Mouse (Mus musculus): Measurements from ENCODE around the gene Zswim3.
"Not testable (repeated sequence)": the region's sequence is repeated elsewhere in the genome, so short reads cannot be mapped to it uniquely, and the experiment has no call there.

Gene Zswim3

DNA sequence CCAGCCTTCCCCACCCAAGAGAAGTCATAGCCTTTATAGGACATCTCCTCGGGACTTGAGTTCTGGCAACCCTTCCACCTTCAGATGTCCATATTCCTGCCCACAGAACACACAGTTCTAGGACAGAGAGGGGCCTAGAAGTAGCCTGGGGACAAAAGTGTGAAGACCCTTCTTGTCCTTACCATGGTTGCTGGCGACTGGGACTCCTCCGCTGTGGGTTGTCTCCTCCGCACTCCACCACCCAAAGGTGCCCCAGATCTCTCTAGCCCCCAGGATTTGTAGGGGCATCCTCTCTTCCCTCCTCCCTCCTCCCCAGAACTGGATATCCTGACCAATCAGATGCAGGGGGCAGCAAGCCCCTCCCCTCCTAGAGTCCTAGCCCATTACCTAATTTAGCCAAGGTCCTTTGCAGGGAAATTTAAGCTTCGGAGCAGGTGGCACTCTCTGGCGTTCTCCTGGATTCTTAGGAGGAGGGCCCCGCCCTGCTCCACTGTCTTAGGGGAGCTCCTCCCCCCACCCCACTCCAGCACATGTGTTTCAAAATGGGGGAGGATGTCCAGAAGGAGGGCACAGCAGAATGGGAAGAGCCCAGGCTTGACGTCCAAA is 25.3 kb upstream of the Zswim3 start, which contains the start of gene Tnnc2:
TSS of gene Tnnc2 (minus strand) at position 487 of the 606 bp plus-strand sequence.
- DNase-seq (ENCODE audit: low read depth, low spot score) = no peak

DNA sequence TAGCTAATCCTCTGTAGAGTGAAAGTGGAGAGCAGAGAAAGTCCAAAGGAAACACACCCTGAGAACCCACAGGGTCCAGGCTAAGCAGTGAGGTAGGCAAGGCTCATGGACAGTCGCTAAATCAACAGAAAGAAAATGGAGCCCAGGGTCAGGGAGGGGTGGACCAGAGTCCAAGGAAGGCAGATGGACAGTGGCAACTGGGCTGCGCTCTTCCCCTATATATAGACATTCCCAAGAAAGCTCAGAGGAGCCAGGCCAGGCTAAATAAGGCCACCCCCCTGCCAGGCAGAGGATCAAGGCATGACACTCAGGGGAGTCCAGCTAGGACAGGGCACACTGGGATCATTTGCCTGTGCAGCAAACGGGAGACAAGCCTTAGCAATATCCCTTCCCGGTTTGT is 23.0 kb upstream of the Zswim3 start:
- no peak for DNase-seq (ENCODE audit: low read depth, low spot score)

DNA sequence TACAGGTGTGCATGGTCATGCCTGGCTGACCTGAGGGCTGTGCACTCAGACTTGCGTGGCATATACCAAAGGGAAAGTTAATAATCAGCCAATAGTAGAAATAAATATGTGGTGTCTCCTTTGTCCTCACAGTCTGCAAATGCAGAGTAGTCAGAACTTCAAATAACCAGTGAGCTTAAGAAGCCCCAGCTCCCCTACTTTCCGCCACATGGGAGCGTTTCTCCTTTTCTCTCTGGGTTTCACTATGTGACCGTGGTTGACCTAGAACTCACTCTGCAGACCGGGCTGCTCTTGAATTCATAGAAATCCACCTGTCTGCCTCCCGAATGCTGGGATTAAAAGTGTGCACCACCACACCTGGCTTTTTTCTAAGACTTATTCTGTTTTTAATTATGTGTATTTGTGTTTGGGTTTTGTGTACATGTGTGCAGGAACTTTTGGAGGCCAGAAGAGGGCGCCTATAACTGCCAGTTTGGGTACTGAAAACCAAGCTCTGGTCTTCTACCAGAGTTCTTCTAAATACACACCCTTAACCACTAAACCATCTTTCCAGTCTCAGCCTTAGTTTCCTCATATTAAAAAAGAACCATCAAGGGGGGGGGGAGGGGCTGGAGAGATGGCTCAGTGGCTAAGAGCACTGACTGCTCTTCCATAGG is 20.8 kb upstream of the Zswim3 start:
- DNase-seq (ENCODE audit: low read depth, low spot score) = no peak

DNA sequence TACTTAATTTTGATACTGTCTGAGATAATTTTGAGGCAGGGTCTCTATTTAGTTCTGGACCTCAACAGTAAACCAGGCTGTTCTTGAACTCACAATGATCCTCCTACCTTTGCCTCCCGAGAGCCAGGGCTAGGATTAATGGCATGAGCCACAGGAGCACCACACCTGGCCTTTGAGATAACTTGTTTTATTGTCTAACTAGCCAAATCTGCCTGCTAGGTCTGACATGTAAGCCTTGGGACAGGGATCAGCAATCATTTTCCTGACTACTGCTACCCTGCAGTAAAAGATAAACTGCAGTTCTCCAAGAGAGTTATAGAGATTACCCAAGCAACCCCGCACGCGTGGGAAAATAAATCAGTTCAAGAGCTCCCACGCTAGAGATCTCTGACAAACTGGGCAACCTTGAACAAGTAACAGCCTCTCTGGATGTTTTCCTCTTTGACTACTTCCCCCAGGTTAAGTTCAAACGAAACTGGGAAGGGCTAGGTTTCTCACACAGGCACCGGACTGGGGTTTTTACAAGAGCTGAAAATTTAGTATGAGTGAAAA is 20.0 kb upstream of the Zswim3 start:
- no peak for DNase-seq (ENCODE audit: low read depth, low spot score)

DNA sequence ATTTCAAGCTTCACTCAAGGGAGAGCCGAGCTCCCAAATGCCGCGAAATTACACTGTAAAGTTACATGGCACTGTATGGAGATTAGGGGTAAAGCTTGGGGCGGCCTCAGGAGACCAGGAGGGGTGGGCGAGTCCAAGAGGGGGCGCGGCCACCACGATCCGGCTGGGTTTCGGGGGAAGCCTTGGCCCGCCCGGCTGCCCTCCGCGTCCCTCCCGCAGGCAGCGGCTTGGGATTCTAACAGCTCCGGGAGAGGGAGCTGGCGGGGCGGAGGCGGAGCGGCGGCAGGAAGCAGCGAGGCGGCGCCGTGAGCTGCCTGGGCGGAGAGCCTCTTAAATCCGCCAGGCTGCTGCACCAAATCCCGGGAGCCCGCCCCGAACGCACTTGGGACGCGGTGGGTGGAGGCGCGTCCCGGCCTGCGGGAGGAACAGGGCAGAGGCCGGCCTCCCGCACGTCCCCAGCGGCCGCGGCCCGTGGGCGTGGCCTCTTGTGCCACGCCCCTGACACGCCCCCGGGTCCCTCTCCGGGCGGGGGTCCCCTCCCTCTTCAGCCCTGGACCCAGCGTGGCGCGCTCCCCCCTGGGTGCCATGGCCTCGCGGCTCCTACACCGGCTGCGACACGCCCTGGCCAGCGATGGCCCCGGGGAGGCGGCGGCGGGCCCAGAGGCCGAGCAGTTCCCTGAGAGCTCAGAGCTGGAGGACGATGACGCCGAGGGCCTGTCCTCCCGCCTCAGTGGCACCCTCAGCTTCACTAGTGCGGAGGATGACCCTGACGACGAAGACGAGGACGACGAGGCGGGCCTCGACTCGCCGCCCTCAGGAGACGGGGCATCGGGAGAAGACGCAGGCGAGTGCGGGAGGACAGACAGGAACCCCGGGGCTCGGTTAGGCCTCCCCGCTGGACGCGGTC is 19.2 kb upstream of the Zswim3 start, which contains the start of gene Snx21:
TSS of gene Snx21 (plus strand) at position 343 of the 907 bp plus-strand sequence.
- DNase-seq (ENCODE audit: low read depth, low spot score) = no peak

DNA sequence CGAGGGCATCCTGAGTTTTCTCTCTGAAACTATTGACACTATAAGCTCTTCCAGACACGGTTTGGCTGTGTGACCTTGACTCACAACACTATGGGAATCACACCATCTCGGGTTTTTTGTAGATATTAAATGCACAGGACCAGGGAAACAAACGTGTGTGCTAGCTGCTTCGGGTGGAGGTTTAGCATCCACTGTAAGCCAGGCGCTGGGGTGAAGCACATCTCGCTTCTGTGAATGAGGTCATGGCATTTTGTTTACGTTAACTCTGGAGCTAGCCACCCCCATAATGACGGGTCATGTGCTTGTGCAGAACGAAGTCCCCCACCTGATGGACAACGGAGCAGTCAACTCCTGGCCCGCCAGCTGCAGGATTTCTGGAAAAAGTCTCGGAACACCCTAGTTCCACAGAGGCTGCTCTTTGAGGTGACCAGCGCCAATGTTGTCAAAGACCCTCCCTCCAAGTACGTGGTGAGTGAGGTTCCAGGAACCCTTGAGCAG is 18.5 kb upstream of the Zswim3 start:
- DNase-seq (ENCODE audit: low read depth, low spot score) = no peak

DNA sequence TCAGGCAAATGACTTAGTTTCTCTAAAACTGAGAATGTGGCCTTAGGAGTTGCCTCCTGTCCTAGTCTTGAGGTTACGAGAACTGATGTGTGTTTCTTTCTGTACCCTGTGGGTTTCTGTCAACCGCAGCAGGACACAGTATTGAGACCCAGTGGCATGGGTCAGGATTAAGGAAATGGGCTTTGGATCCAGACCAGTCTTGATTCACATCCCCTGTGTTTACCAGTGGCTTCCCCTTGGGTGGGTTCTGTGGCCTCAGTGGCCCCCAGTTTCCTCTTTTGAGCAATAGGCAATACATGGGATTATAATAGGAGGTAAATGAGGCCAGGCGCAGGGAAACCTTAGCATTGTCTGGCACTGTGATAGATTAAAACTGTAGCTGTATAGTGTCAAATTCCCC is 17.9 kb upstream of the Zswim3 start:
- no peak for DNase-seq (ENCODE audit: low read depth, low spot score)

DNA sequence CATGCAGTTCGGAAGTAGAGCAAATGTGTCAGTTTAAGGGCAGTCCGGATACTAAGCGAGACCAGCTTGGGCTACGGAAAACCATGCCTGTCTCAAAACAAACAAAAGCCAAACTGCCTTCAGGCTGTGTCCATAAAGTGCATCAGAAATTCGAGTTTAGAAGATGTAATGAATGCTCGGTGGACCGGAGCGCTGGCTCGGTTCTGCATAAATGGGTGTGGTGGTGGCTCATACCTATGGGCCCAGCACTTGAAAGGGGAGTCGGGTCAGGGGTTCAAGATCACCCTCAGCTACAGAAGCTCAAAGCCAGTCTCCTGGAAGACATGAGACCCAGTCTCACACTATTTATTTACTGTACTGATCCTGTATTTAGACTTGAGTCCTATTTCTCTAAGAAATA is 17.1 kb upstream of the Zswim3 start:
- DNase-seq (ENCODE audit: low read depth, low spot score) = no peak

DNA sequence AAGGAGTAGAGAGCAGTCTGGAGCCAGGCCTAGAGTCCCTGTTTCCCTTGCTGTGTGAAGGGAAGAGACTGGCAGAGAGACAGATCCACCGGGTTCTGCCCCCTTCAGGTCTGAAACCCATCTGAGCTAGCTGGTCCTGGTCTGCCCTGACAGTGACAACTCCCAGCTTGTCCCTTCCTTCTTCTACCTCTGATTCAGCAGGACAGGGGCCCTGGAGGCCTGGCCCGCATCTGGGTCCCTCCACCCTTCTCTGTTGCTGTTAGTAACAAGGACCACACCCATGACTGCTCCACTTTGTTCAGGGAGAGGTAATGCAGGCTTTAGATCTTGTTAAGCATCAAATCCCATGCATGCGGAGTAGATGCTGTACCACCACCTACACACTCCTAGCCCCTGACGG is 16.5 kb upstream of the Zswim3 start:
- no peak for DNase-seq (ENCODE audit: low read depth, low spot score)

DNA sequence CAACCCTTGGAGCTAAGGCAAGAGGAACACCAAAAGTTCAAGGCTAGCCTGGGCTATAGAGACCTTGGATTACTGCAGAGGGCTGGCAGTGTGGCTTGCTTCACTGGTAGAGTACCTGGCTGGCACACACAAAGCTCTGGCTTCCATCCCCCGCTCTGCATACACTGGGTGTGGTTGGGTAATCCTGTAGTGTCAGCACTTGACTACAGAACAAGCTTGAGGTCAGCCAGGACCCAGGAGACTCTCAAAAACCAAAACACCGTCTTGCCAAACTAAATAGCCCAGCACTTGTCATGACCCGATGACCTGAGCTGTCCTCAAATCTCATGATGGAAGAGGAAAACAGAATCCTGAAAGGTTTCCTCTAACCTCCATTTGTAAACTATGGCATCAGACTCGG is 14.4 kb upstream of the Zswim3 start:
- no peak for DNase-seq (ENCODE audit: low read depth, low spot score)

DNA sequence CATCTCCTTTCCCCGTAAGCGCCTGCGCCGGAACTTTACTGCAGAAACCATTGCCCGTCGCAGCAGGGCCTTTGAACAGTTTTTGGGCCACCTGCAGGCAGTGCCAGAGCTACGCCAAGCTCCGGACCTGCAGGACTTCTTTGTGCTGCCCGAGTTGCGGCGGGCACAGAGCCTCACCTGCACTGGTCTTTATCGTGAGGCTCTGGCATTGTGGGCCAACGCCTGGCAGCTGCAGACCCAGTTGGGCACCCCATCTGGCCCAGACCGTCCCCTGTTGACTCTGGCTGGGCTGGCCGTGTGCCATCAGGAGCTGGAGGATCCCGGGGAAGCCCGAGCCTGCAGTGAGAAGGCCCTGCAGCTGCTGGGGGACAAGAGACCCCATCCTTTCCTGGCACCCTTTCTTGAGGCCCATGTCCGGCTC is 13.0 kb upstream of the Zswim3 start:
- DNase-seq (ENCODE audit: low read depth, low spot score) = no peak

DNA sequence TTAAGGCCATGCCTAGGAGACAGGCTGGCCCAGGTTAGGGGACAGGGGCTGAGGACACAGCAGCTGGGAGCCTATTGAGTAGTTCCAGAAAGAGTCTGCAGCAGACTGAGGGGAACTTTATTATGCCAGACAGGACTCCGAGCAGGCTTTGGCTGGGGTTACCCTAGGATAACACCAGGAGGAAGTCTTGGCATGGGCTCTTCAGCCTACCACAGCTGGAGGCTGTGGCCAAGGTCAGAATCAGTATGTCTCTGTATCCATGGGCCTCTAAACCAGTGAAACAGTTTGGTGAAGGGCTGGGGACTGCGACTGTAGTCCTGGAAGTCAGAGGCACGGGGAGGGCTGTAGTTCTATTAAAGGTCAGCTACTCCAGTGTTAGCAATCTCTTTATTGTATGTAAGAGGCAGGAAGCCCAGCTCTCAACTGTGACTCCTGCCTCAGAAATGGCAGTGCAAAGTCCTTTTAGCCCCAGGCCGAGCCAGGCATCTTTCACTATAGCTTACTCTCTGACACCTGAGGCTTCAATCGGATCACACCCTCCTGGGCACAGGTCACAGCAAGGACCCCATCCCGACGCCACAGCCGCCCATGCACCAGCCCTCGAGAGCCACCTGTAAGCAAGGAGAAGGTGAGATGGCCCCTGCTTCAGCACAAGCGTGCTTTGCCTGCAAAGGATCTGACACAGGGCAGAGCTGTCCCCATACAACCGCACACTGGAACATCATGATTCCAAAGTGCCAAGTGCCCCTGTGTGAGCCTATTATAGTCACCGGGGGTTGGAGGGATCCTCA is 12.3 kb upstream of the Zswim3 start:
- DNase-seq (ENCODE audit: low read depth, low spot score) = no peak

DNA sequence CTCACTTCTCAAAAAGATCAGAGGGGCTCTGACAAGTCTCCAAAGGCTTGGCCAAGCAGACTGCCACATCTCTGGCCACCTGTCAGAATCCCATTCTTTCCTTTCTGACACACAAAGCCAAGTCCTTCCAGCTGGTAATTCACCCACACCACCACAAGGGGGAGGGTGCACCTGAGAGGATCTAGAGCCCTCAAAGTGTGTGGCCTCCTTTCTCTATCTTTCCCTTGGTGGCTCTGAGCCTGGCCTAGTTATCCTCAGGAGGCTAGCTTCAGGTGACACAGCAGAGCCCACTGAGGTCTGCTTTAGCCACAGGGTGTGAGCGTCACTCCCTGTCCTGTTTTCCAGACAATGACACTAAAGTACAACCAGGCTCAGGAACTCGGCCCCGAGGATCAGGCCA is 11.7 kb upstream of the Zswim3 start:
- peak; percentile 71 for DNase-seq (ENCODE audit: low read depth, low spot score)

DNA sequence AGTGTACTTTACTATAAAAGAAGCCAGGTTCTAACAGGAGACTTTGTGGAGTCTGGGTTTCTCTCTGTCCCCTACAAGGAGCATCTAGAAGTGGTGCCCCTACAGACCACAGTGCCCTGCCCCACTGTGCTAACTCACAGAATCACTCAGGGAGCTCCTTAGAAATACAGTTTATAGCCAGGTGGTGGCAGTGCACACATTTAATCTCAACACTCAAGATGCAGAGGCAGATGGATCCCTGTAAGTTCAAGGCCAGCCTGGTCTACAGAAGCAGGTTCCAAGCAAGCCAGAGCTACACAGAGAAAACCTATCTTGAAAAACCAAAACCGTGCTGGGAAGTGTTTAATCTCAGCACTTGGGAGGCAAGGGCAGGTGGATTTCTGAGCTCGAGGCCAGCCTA is 11.1 kb upstream of the Zswim3 start:
- no peak for DNase-seq (ENCODE audit: low read depth, low spot score)

DNA sequence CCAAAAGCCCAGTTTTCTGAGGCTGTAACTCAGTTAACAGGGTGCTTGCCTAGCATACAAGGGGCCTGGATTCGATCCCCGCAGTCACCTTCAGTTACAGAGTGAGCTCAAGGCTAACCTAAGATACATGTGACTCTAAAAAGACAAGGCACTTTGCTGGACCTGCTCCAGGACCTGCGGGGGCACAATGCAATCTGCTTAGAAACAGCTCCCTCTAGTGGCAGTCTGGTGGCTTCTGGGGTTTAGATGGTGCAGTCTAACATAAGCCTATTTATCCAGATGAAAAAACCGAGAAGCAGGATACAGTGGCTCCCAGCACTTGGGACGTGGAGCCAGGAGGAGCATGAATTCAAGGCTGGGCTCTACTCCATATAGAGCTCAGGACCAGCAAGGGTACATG is 10.6 kb upstream of the Zswim3 start:
- DNase-seq (ENCODE audit: low read depth, low spot score) = peak; percentile 64

DNA sequence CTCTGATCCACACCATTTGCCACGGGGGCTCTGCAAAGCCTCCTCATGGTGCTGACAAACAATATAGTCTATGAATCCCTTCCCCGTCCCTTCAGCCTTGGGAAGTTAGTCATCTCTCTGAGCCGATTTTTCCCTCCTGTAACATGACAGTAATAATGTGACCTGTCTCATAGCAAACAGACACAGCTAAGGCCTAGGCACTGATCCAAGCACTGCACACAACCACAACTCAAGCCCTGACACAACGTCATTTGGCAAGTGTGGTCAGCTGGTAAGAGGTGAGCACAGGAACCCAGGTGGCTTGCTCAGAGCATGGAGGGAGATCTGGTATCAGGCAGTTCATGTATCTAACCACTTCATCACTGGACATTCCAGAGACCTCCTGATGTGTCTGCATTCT is 9.0 kb upstream of the Zswim3 start:
- no peak for DNase-seq (ENCODE audit: low read depth, low spot score)

DNA sequence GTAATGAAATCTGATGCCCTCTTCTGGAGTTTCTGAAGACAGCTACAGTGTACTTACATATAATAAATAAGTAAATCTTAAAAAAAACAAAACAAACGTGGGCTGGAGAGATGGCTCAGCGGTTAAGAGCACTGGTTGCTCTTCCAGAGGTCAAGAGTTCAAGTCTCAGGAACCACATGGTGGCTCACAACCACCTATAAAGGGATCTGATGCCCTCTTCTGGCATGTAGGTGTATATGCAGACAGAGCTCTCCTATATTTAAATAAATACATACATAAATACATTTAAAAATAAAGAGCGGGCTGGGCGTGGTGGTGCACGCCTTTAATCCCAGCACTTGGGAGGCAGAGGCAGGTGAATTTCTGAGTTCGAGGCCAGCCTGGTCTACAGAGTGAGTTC is 6.3 kb upstream of the Zswim3 start:
- DNase-seq (ENCODE audit: low read depth, low spot score) = not testable (repeated sequence)

DNA sequence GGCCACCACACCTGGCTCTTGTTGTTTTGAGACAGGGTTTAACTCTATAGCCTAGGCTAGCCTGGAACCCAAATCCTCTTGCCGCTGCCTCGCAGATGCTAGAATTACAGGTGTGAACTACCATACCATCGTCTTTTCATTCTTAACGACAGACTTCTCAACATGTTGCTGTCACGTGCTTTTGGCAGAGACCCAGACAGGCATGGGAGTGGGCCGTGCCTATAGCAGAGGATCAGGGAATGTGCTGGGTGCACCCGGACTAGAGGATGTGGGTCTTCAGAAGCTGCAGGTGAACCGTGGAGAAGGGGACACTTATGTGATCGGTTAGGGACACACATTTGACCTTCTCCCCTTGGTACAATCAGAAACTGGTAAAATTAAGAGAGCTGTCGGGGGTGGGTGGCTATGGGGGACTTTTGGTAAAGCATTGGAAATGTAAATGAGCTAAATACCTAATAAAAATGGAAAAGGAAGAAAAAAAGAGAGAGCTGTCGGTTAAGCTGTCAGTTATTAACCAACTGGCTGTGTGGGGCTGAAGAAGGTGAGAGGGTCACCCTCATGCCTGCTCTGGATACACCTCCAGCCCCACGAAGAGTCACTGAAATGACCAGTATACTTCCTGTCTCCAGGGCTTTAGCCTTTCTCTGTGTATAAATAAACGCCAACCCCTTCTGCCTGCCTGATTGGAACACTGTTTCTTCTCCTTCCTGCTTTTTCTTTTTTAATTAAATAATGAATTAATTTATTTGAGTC is 4.5 kb upstream of the Zswim3 start:
- DNase-seq (ENCODE audit: low read depth, low spot score) = no peak

DNA sequence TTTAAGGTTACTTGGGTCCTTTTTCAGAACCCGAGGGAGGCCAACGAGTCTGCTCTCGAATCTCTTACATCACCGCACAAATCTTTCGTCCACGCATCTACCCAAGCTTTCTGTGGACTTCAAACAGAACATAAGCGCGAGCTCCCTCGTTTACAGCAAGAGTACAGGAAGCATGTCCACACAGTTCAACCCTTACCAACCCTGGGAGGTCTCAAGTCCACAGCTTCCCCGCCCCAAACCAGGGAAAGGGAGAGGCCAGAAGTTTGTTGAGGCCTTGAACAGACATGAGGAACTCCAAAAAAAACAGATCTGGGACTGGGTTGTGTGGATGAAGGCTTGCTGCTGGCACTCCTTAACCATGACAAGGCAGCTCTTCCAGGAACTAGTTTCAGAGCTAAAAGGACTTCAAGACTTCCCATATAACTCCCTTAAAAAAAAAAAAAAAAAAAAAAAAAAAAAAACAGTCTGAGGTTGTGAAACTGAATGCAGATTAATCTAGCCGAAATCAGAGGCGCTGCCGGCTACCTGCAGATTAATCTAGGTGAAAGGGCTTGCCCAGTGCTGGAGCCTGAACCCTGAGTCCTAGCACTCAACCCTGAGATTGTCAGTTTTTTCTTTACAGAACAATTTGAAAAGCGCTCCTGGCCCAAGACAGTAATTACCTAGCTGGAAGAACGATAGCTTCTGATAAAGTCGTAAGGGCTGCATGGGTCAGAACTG is 1.5 kb upstream of the Zswim3 start:
- DNase-seq (ENCODE audit: low read depth, low spot score) = no peak

DNA sequence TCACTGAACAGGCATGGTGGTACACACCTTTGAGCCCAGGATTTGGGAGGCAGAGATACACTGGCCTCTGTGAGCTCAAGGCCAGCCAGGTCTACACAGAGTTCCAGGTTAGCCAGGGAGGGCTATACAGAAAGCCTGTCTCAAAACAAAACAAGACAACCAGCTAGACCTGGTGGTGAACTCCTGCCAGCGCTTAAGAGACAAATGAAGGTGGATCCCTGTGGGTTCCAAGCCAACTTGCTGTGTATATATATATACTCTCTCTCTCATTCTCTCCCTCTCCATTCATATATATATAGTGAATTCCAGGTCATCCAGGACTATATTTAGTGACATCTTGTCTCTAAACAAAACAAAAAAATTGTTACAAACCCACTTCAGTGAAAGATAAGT is 981 bp upstream of the Zswim3 start:
- no peak for DNase-seq (ENCODE audit: low read depth, low spot score)

Measured in WW6 (cell line).